Mouse (Mus musculus) ES-Bruce4 (cell line): ENCODE measurements at regions not wholly inside any gene's neighbourhood (a gene's known extent, or its start where the extent isn't known, plus 50 kb on each side); places are given as distances from the start of the nearest gene placed in this dataset.

Source experiments
- CTCF ChIP-seq: IDR thresholded peaks from one replicate; pipeline ENCODE4 v1.8.1; 2011; ENCODE audit warnings: low read depth, low read length
- POLR2A ChIP-seq: IDR thresholded peaks from one replicate; pipeline ENCODE4 v1.8.1; 2011; ENCODE audit warnings: low read length; ENCODE audit not compliant: insufficient read depth

DNA sequence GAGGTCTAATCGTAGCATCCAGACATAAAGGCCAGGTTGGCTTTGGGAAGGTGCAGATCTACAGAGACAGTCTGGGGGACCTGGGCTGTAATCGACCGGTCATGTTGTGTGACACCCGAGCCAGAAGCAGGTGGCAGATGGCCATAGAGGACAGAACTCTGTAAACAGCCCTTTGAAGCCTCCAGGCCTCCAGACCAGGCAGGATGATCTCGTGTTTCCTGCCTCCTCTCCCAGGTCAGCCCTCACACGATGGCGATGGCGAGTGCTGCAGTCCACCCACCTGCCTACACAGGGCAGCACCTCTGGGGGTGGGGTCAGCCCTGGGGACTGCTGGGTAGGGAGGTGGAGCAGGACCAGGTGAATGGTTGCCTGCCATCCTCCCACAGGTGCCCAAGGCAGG, 89.8 kb upstream of the Sulf2 start:
- TF ChIP-seq CTCF (no peak), POLR2A (no peak)
